Mouse (Mus musculus) thymus, postnatal 0 days (tissue): ENCODE measurements around the gene Cbfa2t2. TPM values are rescaled to one million over a fixed set of nuclear protein-coding genes. Genes with fewer than 3 reads are reported as not detected.

Source experiments
- DNase-seq: peaks from one replicate; pipeline ENCODE4 v3.0.0-alpha.2; 2015; ENCODE audit warnings: low spot score
- polyA plus RNA-seq: library from polyadenylated mRNA; unstranded; fragments of >200 nt; fragmentation: Nextera tagmentation; extraction: Ambion mirVana; gene quantifications from 2 replicates; pipeline ENCODE4 v1.2.1, GENCODE M21; 2015

Cbfa2t2 gene
- 23.7 and 25.4 TPM in 2 replicates for polyA plus RNA-seq

DNA sequence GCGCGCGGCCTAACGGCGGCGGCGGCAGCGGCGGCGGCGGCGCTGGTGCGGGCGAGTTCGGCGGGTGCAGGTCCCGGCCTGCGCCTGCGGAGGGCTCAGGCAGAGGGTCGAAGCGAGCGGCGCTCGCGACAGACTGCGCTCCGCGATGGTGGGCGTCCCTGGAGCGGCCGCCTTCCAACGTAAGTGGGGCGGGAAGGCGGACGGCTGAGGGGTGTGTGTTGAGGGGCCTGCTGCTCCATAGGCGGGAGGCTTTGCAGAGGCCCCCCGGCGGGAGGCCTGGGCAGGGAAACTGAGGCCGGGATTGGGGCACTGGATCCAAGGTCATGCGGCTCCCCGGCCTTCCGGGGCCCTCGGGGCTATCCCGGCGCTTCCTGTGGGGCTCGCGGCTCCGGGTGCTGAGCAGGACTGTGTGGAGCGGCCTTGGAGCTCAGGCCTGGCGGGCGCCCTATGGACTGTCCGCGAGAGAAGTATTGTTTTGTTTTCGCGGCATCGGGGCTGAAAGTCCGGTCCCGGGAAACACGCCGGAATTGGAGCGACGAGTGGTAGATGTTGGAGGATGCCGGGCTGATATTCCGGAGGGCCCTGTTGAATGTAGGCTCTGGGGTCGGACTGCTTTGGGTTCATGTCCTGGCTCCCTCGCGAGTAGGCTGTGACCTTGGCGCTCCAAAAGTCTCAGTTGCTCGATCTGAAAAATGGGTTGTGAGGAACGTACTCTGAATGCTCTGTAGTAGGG is at the start of gene Cbfa2t2:
TSS of gene Cbfa2t2 (plus strand) at position 24 of the 733 bp plus-strand sequence.
- peak; percentile 28 for DNase-seq

DNA sequence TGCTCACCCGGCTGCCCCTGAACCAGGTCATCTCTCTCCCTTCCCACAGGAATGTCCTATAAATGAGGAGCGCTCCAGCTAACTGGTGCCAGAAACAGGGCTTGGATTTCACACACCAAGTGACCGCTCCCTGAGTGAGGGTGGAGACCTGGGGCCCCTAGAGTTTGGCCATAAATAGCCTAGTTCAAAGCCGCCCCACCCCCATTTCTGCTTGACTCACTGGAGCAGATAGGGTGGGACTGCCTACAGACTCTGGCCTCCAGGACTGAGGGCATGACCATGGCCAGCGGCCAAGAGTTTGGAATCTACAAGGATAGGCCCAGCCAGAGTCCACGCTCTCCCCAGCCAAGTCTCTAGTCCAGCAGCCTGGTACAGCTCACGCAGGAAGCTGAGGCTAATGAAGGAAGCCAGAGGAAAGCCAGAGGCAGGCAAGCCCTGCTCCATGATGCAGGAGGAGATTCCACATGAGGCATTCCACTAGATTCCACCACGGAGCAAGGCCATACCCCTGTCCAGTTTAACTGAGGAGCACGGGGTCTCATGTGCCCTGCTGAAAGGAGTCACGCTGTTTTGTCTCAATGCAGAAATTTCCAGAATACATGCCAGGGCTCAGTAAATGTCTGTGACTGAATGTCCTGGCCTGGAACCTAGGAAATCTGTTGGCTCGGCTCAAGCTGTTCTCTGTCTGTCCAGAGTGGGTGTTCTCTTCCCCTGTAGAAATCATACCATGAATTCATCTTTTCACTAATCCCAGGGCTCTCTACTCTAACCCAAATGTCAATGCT is 45.9 kb upstream of the Cbfa2t2 start:
- no peak for DNase-seq

DNA sequence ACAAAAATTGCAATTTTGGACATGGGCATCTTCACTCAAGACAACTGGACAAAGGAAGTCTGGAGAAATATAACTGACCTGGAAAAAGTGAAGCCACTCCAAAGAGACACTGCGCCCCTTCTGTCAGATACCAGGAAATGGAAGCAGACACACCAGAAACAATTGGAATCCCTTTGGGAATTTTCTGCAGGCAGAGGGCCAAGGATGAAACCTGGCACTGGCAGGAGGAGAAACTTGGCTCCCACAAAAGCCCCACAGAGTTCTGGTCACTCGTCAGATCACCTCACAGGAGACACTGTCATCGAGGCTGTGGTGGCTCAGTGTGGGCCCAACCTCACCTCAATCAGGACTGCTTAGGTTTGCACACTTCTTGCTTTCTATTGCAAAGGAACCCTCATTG is 41.7 kb upstream of the Cbfa2t2 start:
- no peak for DNase-seq

DNA sequence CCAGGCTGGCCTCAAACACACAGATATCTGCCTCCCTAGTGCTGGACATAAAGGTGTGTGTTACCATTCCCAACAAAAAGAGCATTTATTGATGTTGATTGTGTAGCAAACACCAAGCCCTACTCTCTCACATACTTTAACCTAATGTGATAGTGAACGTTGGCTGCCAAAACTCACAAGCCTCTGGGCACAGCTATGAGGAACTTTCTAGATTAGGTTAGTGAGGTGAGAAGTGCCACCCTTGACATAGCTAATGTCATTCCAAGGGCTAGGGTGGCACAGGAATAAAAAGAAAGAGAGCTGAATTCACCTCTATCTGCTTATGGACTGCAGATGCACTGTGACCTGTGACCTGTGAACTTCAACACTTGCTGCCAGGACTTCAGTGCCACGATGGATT is 39.8 kb upstream of the Cbfa2t2 start:
- no peak for DNase-seq

DNA sequence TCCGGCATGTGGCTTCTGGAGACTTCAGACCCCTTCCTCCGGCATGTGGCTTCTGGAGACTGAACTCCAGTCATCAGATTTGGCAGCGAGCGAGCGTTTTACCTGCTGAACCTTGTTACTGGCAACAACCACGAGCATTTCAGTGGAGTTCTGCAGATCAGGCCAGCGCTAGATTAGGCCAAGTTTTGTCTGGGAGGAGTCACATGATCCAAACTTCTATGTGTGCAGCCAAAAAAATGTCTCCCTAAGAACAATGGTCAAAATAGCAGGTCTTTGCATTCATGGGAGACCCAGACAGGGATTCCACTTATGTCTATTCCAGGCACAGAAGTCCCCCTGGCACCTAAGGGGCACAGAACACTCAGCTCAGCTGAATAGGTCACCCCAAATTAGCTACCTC is 38.0 kb upstream of the Cbfa2t2 start:
- no peak for DNase-seq

DNA sequence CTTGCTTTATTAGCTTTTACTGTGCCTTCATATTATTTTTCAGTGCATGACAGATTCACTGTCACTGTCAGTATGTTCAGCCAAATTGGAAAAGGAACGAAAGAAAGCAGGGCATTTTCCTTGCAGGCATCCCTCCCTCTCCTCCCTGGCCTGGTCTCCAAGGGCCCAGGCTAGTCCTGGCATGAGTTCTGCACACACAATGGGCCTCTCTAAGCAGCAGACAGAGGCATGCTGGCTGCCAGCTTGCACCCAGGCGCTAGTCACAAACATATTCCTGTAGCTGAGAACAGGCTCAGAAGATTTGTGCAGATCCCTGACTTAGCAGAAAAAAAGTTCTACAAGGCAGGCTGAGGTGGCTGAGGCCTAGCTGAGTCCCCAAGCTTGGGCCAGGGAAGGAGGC is 37.0 kb upstream of the Cbfa2t2 start:
- no peak for DNase-seq

DNA sequence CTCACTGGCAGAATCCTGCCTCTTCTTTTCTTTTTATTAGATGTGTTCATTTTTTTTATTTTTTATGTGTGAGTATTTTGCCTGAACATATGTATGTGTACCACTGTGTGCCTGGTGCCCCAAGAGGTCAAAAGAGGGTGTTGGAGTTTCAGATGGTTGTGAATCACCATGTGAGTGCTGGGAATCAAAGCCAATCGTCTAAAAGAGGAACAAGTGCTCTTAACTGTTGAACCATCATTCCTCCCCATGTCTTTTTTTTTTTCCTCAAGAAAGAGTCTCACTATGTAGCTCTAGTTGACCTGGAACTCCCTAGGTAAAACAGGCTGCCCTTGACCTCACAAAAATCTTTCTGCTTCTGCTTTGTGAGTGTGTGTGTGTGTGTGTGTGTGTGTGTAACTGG is 34.3 kb upstream of the Cbfa2t2 start:
- DNase-seq, result no peak

DNA sequence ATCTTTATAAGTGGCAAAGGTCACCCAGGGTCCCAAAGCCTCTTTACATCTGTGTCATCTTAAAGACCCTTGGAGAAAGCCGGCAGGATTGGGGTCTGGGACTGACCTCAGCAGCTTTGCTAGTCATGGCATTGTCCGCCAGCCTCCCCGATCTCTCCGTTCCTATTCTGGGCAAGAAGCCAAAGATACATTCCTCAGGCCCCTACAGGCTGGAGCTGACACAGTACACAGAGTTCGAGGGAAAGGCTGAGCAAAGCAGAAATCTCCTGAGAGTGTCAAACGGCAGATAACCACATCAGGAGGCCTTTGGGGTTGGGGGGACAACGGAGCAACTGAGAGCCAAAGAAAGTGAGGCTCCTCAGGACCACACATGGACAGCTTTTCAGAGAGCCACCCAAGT is 33.5 kb upstream of the Cbfa2t2 start:
- DNase-seq, result no peak

DNA sequence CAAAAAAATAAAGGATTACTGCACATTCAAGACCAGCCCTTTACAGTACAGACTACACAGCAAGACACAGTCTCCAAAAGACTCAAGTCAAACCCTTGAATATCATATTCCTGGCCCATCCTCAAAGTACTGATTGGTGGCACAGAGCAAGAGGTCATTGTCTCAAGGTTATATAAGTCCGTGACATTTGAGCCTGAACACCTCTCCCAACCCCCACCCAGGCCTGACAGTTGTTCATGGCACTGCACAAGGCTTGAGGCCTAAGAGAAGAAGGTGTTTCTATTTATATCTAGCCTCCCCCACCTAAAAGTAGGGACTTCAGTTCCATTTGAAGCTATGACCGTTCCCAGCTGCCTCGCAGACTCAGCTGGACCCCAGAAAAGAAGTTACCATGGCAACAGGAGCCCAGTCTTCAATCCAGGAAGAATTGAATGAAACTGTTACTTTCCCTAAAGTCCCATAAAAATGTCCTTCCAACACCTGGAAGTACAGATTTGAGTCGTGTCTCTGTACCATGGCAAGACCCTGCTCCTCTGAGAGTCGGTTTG is 30.8 kb upstream of the Cbfa2t2 start:
- DNase-seq, result no peak

DNA sequence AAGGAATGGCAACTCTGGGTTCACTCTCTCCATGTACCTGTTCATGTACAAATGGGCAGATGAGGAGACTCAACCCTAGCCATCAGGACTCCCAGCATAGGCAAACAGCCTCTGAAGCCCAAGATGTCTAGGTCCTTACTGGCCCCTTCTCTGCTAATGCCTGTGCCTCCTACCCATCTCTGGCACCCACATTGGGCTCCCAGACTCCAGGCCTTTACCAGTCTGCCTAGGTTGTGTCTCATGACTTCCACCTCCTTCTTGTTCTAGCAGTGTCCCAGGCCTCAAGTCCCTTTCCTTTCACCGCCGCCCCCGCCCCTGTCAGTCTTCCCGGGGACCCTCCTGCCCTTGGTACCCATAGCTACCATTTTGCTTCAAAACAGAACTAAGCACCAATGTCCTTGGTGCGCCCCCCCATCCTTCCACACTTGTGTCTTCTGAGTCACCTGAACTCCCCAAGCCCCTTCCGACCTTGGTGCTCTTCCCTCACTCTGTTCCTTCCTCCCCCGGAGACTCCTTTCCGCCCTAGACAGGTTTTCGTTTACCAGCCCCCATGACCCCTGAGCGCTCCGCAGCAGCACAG is 29.1 kb upstream of the Cbfa2t2 start:
- no peak for DNase-seq

DNA sequence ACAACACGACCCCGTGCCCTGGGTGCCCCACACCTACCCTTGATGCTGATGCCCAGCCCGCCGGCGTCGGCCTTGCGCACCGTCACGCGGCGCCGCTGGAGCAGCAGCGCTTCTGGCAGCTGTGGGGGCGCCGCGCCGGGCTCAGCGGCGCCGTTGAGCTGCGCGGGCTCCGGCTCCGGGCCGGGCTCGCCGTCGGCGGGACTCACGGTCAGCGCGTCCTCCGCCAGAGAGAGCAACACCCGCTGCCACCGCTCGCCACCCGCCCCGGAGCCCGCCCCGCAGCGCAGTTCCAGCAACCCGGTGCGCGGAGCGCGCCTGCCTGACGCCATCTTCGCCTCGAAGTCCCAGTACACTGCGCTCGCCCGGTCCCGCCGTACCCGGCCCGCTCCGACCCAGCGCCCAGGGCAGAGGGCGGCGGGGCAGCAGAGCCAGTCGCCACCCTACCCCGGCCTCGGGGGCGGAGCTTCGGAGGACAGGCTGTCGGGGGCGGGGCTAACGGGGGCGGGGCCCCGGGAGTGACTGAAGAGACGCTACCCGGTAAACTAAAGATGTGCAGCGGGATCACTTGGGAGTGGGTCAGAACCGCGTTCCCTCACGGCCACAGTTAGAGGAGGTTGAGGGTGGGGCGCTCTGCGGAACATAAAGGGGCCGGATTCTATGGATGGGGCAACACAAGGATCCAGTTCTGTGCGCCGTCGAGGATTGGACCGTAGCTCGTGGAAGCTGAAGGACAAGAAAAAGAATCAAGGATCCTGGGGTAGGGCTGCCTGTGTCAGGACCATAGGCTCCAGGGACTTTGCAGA is 28.4 kb upstream of the Cbfa2t2 start, which contains the start of gene Snta1:
TSS of gene Snta1 (minus strand) at position 457 of the 803 bp plus-strand sequence.
- DNase-seq, result peak; percentile 59

DNA sequence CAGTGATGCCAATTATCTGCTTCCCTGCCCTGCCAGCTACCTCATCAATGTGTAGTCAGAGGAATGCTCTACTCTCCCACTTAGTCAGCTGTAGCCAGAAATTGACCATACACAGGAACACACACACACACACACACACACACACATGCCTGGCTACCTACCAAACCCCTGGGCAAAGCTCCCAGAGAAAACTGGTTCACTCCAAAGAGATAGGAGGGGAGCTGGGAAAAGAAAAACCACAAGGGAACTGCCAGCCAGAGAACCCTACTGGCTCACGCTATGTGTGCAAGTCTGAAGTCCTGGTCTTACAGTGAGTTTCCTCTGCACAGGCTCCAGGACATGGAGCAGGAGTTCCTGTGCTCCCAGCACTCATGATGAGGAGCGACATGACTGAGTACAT is 25.9 kb upstream of the Cbfa2t2 start:
- DNase-seq, result no peak

DNA sequence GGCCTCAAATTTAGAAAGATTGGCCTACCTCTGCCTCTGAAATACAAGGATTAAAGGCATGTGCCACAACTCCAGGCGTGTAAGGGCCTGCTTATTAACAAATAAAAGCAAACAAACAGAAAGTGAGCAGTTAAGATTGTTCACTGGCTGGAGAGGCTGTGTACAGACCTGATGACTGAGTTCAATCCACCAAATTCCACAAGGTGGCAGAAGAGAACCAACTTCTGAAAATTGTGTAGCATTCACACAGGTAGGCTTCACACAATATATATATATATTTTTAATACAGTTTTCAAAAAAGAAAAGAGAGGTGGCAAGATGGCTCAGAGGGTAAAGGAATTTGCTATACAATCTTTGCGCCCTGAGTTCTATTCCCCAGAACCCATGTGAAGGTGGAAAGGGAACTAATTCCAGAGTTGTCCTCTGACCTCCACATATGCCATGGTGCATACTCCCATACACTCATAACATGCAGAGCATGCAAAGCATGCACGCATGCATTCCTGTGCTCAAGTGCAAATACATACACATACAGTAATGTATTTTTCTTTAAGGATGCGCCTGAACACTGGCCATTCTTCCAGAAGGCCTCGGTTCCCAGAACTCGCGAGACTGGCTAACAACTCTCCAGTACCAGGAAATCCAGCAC is 24.1 kb upstream of the Cbfa2t2 start:
- DNase-seq, result peak; percentile 57

DNA sequence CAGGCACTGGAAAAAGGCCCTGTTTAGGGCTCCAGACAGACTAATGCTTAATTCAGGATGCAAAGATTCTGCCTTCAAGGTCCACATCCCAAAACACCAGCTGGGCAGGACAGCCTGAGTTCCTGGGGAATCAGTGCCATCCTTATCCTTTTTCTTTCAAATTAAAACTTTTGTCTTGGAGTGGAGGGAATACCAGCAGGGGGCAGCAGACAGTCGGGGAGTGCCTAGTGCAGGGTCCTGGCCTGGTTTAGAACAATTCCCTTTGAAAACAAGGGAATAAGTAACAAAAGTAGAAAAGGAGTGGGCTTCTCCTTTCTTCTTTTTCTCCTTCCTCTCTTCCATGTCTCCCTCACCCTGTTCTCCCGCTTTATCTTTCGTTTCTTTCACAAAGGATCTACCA is 19.2 kb upstream of the Cbfa2t2 start:
- peak; percentile 45 for DNase-seq

DNA sequence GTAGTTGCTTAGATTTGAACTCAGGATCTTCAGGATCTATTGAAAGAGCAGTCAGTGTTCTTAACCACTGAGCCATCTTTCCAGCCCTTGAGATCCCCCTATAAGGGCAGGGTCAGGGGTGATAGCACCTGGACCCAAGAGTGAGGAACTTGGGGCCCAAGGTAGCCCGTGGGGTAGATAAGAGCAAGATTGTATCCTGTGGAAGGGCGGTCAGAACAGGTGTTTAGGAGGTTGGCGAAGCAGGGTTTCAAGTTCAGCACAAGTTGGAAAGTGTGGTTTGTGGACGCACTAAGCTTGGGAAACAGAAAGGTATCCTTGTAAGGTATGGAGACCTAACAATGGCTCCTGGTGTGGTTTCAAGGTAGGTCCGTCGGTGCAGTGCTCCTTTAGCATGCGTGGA is 18.3 kb upstream of the Cbfa2t2 start:
- DNase-seq, result no peak

DNA sequence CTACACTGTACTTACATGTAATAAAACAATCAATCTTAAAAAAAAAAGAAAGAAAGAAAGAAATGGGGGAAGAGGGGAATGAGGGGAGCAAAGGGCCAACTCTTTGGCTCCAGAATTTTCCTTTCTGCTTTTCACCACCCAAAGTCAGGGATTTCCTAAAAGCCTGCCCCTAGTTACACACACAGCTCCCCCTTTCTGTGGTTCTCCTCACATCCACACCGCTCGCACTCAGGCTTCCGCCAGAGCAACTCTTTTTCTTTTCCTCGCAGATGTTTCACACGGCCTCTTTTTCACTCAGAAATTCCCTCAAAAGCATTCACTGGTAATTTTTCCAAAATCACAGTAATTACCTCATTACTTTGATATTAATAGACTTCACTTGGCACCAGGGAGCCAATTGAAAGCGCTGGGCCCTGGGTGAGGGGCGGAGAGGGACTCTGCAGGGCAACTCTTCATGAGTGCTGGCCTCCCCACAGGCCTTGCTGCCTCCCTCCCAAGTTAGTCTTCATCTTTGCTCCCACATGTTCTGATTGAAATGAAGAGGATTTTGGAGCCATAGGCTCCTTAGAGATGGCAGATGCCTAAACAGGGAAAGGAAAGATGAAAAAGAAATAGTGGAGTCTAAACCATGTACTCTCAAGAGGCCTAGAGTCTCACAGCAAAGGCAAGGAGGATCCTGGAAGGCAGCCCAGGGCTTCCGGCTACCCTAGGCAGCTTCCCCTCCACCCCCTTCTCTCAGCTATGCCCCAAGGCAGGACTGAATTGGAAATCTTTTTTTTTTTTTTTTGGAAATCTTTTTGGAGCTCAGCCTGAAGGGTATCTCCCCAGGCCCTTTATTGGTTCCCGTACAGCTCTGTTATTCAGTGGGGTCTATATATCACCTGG is 16.4 kb upstream of the Cbfa2t2 start:
- DNase-seq, result no peak

DNA sequence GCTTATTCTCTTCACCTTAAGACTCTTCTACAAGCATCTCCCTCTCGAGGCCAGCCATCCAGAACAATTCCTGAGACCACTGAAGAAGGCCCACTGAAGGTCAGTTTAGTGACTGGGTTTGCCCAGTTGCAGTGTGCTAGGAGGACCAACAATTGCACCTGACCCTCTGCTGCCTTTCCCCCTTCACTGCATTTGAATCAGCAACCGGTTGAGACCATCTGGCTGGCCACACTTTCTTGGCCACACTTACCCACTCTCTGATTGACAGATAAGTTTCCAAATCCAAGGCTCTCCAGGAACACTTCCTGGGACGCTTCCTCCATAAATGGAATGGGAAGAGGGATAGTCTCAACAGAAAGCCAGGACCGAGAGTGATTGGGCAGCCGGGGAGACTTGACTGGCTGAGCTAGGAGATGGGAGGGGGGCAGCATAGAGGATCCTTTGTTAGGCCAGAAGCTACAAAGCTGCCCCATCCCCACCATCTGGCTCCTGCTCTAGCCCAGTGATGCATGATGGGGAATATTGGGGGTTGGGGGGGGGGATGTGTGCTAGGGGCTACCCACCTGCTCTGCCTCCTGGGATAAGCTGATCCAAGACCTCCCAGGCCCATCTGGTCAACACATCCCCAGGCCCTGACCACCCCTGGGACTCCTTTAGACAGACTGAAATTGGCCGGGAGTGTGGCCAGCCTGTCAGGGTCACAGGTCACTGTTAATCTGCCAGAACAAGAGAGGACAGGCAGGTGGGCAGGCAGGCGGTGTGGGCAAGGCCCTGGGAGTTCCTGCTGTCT is 15.1 kb upstream of the Cbfa2t2 start:
- no peak for DNase-seq

DNA sequence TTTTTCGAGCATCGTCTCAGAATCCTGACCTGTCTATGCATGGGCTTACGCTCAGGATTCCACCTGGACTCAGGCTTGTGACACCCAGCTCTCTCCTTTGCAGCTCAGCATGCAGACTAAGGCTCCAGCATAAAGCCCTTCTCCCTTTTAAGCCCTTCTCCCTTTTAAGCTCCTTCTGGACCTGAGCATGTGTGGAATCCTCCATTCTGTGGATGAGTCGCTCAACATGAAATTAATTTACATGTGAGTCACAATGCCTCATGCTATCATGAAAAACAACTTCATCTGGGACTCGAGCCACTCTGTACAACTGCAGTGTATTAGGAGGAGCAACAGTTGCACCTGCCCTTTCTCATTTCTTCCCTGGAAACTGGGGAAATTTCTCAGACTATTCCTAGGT is 14.1 kb upstream of the Cbfa2t2 start:
- DNase-seq, result no peak

DNA sequence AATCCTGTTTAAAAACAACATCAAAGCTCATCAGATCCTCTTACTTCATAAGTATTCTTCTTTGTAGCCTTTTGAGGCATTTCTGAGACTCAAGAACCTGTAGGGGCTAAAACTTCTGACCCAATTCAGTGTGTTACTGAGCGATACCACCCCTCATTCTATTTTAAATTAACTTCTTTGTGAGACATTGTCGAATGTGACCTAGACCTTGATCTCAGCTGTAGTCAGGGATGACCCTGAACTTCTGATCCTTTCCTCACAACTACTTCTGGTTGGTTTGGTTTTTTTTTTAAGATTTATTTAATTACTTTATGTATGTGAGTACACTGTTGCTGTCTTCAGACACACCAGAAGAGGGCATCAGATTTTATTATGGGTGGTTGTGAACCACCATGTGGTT is 12.7 kb upstream of the Cbfa2t2 start:
- DNase-seq, result no peak
